Mouse (Mus musculus) thymus, adult 2 months (tissue): ENCODE measurements around the gene Ints1.

Experiments used
- CTCF ChIP-seq: fragments of 200-500 bp; IDR thresholded peaks from 2 replicates; pipeline ENCODE4 v1.5.1; 2012; ENCODE audit warnings: mild to moderate bottlenecking, control low read depth, low read length, moderate library complexity, borderline replicate concordance; ENCODE audit not compliant: control insufficient read depth, poor library complexity, insufficient read depth; ENCODE audit errors: extremely low read depth
- POLR2A ChIP-seq: fragments of 200-500 bp; IDR thresholded peaks from 2 replicates; pipeline ENCODE4 v1.6.1; 2012; ENCODE audit warnings: mild to moderate bottlenecking, low read length, control low read depth, moderate library complexity; ENCODE audit not compliant: control insufficient read depth, poor library complexity, insufficient read depth; ENCODE audit errors: extremely low read depth

DNA sequence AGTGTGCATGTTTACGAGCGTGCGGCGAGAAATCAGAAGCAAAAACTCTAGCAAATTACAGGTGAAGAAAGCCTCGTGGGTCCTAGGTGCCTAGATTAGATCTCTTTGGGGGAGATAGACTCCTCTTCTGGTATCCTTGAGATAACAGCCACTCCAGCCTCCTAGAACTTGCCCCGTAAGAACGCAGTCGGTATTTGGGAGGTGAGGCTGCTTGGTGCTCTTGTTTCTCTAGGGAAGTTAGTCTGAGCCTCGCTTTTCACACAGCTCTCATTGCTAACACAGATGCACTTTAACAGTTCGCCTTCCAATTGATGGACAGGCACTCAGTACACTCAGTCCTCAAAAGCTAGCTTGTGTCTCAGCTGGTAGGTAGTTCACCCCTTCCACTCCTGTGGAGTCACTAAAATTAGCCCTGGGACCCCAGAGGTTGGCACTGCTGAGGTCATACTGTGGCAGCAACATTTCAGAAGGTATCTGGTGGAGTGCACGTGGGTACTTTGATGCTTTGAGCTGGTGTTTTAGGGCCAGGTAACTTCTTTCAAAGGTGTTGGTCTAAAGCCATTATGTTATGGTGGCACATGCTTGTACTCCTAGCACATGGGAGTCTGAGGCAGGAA is 16.8 kb upstream of the Ints1 start:
- TF ChIP-seq CTCF (no peak), POLR2A (no peak)
